Mouse (Mus musculus): ENCODE measurements around the gene Daw1.

DNA sequence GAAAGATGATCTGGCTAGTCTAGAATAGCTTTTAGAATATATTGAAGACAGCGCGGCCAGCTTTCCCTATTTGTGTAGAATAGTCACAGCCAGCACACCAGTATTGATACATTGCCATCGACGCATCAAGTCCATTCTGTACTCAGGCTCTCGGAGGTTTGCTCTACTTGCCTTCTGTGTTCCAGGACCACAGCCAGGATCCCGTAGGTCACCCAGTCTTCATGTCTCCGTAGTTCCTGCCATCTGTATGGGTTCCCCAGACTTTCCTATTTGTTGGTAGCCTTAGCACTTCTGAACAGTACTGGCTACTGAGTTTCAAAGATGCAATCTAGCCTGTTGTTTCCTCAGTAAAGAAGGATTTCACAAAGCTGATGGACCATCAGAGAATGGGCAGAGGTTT lies 20.0 kb downstream of the Daw1 start:
- TF ChIP-seq CTCF (IDR thresholded peaks at IDR 0.05; ENCODE audit: borderline replicate concordance, extremely low read depth, insufficient read depth, insufficient read length) (no peak), POLR2A (IDR thresholded peaks at IDR 0.05; ENCODE audit: borderline replicate concordance, extremely low read depth, insufficient read depth, insufficient read length, poor library complexity, severe bottlenecking) (no peak)

Data from brain, embryonic 14.5 days (tissue).